Mouse (Mus musculus) R1 (cell line): ENCODE measurements around the gene Tmprss9.

Experiments
- DNase-seq: peaks from one replicate; pipeline ENCODE4 v3.0.0-alpha.2; 2018; ENCODE audit warnings: low read depth, low spot score

Tmprss9 gene

DNA sequence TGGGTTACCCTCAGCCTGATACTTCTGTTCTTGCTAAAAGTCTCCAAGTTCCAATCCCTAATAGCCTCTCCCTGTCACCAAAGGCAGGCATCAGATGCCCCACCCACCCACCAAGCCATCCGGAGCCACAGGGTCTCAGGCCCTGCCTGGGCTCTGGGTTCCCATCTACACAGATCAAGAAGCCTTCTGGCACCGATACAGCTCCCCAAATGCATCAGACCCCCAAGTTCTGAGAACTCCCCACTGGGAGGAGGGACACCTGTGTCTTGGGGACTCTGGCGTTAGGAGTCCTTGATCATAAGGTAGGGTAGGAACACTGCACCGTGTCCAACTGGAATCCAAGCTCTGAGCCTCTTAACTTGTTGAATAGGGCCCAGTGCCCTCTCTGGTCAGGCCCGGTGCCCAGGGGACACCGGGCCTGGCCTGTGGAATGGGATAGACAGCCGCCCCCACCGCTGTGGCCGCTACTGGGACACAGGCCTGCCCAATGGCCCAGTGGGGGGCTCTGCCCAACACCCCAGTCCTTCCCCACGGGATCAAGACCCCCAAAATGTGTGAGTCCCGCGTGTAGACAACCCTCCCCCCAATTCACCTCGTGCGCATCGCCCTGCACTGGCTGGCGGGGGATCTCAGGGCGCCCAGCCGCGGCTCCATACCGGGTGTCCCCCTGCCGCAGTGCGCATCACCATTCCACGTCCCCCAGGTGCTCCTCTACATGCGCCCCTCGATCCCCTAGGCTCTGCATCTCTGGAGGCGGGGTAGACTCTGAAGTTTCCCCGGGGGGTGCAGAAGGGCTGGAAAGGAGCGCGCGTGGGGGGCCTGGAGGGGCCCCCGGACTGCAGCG lies 28.3 kb upstream of the Tmprss9 start:
- DNase-seq = no peak

DNA sequence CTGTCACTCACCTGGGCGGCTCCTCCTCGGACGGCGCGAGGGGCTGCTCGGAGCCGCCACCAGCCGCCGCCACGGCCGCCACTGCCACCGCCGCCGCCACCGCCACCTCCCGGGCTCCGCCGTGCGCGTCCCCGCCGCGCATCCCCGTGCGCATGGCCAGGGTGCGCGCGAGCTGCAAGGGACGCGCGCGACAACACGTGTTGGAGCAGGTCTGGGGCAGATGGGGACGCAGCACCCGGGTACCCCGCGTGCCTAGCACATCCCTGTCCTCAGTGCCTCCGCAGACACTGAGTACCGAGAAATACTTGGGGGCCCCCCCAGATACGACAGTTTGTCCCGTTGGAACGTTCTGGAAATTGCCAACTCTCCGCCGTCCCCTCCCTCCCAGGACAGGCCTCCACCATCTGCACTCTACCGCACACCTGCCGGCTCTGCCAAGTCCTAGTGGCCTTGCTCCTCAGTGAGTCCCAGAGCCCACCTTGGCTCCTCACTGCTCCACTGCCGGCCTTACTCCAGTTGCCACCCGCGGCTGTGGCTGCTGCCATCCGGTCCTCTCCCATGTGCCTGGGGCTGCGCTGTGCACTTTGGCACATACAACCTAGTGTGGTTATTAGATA lies 27.6 kb upstream of the Tmprss9 start, which contains the start of gene Lingo3:
Gene Lingo3, minus strand, starts transcription at position 109 of the 617 bp plus-strand sequence.
- peak; percentile 42 for DNase-seq

DNA sequence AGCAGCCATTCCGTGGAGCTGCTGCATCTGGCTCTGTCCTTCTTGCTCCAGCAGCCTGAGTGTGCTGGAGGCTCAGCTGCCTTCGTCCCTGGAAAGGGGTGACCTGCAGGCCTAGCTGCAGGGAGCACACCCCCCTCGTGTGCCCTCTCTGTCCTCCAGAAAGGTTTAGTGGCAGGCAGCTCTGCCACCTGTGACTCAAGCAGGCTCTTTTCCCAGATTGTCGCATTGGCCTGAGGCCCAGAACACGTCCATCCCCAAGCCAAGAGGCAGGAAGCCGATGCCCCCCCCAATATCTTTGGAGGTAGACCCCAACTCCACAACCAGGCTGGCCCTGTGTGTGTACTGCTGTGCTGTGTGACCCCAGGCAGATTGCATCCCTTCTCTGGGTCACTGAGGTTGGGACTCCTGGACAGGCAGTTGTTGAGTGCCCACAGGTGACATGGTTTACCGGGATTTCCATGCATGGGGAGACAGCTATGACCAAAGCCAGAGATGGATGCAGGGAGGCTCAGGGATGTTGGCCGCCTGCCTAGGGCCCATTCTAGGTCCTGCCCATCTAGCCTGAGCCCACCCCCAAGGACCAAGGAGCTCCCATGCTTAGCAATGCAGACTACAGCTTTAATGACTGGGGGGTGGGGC lies 26.5 kb upstream of the Tmprss9 start:
- no peak for DNase-seq

DNA sequence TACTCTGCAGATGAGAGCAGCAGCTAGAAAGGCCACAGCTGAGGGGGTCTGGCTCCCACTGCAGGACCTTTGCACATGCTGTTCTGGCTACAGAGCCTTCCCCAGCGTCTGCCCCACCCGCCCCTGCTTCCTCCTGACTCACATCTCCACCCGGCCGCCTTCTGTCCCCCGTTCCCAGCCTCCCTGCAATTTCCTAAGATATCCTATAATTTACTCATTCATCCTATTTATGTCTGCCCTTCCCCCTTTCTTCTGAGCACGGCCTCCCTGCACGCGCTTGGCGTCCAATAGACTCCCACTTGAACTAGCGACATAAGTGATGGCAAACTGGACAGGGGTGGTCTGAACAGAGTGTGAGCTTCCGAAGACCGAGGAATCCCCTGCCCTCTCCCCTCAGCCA lies 25.9 kb upstream of the Tmprss9 start:
- no peak for DNase-seq

DNA sequence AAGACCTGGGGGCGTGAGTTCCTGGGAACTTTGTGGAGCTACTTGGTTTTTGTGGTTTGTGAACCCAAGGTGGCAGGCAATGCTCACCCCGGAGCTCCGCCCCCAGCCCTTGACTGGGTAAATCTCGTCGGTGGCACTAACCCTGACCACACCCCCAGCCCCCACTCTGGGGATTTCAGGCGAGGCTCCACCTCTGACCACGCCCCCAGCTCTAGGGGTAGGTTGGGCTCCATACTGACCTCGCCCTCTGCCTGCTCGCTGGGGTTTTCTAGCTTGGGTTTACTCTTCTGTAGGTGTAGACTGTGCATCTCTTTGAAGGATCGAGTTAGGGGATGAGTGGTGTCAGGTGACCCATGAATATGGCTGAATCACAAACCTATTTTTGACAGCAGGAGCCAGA lies 23.1 kb upstream of the Tmprss9 start:
- peak; percentile 95 for DNase-seq

DNA sequence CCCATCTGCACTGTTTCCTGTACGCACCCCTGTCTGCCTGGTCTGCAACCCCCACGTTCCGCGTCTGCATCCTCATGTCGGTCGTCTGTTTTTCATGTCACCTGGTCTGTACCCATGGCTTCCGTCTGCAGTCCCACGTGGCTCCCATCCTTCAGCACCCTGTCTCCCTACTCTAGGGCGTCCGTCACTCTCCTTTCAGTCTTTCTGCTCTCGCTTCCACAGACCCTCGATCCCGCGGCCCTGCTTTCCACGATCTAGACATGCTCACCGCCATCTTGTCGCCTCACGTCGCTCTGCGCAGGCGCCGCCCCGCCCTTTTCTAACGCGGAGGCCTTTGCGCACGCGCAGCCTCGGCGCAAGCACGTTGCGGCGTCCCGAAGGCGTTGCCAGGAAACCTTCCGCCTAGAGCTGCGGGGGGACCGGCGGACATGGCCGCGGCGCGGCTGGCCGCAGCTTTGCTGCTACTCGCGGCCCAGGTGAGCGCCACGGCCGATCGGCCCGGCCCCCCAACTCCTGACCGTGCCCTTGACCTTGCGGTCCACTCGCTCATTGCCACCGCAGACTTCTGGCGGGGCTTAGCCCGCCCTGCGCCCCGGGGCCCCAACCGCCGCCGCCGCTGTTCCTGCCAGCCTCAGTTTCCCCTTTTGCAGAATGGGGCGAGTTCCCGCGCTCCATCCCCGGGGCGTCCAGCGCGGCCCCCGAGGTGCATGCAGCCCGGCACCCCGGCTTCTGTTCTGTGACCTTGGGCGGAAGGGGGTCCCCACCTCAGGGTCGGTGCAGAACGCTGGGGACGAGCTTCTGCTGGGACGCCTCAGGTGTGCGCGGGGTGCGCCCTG lies 16.5 kb upstream of the Tmprss9 start, which contains the start of the genes Lsm7 and Sppl2b:
Gene Lsm7, minus strand, starts transcription at position 297 of the 836 bp plus-strand sequence.
Gene Sppl2b, plus strand, starts transcription at position 363 of the 836 bp plus-strand sequence.
- DNase-seq = peak; percentile 93

DNA sequence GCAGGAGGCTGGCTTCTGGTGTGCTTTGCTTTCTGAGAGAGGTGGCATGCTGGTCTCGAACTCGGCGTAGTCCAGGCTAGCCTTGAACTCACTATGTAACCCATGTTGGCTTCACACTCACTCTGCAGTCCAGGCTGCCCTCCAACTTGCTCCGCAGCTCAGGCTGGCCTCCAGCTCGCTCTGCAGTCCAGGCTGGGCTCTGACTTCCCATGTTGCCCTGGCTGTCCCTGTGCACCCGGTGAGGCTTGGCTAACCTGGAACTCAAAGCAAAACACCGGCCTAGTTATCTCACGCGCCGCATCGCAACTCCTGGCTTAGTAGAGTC lies 15.9 kb upstream of the Tmprss9 start:
- no peak for DNase-seq

DNA sequence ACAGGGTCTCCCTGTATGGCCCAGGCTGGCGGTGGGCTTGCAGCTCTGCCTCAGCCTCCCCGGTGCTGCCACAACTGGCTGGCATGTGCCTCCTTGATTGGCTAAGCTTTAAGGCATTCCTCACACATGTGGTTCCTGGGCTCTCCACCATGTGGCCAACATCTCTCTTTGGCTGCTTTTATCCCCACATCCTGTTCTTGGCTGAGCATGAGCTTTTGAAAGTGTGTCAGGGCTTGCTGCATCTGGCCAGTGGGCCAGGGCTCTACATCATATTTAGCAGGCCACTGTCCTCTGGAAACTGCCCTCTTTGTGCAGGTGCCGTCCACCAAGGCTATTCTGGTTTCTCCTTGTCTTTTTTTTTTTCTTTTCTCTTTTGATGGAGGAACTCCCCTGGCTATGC lies 15.4 kb upstream of the Tmprss9 start:
- DNase-seq = peak; percentile 42

DNA sequence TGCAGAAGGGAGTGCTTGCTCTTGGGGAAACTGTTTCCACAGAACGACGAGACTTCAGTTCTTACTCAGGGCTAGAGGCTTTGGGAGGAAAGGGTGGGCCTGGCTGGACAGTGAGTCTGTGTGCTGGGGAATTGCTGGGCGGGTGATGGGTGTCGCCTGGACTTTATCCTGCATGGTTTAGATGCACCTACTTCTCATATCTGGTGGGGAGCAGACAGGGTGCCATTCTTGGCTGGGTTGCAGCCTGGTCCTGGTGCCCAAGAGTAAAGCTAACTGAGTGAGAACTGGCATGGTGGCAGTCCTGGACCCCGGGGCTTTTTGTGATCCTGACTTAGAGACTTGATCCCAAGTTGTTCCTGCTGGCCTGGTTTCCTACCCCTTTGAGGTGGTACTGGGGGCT lies 14.7 kb upstream of the Tmprss9 start:
- no peak for DNase-seq

DNA sequence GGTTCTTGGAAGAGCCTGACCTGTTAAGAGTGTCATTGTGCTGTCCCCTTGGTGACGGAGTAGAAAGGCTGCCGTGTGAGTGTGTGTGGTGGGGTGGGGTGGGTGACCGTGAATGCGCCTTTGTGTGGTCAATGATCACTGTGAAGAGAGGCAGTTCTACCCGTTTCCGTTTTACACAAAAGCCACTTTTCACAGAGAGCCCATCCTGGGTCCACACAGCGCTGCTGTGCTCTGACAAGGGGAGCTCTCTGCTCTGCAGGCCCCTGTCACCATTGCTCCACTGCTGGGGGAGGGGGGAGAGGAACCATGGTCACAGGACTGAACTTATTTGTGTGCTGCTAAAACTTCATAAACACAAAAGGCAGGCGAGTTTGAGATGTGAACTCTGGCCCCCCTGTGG lies 14.3 kb upstream of the Tmprss9 start:
- DNase-seq = no peak

DNA sequence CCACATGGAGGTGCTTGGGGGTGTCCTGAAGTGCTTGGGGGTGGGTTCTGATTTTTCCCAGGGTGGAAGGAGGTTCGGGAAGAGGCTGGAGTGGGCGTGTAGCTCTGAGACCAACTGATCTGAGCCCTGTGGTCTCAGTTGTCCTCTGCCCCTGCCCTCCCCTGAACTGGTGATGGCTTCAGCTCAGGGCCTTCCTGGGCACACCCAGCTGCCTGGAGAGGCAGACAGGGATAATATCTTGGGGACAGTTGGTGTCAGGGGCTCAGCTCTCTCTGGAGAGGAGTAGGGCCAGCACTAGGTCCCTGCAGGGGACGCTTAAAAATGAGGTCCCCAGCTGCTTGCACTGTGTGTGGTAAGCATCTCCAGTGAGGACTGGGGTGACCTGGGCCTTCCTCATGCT lies 13.8 kb upstream of the Tmprss9 start:
- DNase-seq = no peak

DNA sequence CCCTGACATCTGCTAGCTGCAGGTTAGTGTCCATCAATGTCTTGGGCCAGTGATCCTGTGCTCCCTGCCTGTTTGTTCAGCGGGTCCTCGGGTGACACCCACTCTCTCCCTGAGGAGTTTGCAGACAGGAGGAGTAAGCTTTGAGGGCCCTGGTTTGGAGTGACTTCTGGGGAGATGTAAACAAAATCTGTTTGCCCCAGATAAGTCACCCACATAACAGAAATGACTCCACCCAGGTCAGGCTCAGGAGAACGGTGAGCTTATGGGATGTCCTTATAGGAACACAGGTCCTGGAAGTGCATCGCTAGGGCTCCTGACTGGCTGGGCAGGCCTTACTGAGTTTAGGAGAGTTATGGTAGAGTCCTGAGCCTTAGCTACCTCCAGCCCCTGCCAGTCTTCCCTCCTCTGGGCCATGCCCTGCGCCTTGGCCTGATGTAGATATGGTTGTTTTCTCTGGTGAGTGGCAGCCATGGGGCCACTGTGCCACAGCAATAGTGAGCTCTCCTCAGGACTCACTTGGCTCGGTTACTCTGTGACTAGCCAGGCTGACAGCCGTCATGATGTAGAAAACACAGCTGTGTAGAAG lies 13.2 kb upstream of the Tmprss9 start:
- no peak for DNase-seq

DNA sequence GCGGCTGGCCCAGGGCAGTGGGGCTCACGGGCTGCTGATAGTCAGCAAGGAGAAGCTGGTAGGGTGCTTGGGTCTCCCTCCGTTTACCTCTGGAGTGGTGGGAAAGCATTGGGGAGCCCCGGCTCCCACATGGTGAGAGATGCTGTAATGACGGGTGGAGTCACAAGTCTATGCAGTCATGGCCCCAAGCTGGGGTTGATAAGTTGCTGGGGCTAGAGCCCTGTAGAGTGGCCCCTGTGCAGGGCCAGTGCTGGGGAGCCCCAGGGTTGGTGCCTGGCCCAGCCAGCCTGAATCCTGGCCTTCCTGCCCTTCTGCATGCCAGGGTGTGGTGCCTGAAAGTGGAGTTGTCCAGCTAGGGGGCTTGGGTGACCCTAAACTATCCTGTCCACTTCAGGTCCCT lies 9.3 kb upstream of the Tmprss9 start:
- no peak for DNase-seq

DNA sequence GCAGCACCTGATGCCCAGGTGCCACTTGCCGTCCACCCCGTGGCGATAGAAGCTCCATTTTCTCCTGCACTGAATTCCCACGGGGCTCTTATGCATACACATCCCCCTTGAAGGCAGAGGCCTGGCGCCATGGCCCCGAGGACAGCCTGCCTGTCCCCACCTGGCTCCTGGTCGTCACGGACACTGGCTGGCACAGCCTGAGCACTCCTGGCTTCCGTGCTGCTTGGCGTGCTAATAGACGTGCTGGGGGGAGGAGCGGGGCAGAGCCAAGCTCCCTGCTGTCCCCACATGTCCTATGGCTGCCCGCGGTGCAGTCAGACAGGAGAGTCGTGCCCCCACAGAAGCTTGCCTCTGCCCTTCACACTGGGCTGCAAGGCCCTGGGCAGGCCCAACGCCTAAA lies 7.2 kb upstream of the Tmprss9 start:
- no peak for DNase-seq

DNA sequence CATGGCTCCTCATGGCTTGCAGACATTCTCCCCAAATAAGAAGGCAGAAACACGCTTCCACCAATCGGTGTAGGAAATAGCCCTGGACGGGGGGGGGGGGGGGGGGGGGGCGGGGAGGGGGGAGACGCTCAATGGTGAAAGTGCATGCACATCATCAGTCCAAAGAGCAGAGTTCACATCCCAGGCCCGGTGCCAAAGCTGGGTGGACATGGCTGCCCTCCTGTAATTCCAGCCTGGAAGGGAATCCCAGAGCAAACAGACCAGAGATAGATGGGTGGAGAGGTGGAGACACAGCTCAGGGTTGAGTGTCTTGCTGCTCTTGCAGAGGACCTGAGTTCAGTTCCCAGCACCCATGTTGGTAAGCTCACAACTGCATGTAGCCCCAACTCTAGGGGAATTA lies 655 bp upstream of the Tmprss9 start:
- no peak for DNase-seq

DNA sequence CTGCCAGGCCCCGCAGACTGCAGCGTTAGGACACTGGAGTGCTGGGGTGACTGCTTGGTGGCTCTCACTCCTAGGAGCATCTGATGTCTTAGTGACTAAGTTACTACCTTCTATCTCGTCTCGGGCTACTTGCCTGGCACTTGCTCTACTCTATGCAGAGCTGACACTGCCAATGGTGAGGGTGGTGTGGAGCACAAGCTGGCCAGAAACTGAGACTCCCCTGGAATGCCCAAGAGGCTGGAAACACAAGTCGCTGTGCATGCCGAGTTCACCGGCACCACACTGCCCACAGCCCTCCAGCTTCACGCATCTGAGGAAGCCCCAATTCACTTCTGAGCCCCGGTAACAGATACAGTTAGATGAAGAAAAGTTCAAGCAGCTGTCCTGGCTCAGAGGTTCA lies 2.4 kb downstream of the Tmprss9 start:
- no peak for DNase-seq

DNA sequence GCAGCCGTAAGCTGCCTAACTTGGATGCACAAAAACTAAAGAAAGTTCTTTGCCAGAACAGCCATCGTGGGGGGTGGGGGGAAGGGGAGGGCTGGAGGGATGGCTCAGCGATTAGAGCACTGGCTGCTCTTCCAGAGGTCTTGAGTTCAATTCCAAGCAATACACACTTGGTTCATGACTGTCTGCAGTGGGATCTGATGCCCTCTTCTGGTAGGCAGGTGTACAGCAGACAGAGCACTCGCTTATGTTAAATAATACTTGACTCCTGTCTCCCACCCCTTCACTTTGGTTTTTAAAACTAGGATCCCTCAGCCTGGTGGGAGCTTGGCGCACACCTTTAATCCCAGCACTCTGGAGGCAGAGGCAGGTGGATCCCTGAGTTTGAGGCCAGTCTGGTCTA lies 4.4 kb downstream of the Tmprss9 start:
- peak; percentile 76 for DNase-seq

DNA sequence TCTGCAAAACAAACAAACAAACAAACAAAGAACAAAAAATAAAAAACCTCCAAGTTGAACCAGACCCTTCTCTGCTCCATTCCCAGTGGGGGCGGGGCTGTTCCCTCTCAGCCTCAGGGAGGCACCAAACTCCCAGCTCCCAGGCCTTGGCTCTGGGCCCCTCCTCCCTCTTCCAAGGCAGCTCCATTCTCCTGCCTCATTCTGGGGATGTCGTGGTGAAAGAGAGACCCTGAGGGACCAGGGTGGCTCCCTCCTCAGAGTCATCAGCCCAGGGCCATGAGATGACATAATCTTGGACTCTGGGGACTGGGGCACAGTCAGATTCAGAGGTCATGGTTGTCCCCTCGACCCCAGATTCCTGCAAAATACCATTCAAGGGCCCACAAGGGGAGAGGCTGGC lies 4.9 kb downstream of the Tmprss9 start:
- no peak for DNase-seq

DNA sequence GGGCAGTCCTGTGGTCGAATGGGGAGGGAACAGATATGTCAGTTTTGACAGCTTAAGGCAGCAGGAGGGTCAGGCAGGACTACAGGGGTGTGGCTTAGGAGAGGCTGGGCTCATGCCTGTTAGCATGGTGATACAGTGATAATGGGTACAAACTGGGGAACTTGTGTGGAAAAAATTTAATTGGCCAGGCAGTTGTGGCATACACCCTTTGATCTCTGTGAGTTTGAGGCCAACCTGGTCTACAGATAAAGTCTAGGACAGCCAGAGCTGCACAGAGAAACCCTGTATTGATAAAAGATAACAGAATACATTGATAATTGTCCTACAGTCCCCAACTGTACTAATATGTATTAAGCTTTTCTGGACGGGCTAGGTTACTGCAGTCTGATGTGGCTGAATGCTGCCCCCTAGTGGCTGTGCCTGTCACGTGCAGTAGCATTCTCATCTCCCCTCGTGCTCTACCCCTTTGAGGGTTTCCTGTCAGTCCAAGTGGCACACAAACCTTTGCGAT lies 8.5 kb downstream of the Tmprss9 start:
- DNase-seq = peak; percentile 85

DNA sequence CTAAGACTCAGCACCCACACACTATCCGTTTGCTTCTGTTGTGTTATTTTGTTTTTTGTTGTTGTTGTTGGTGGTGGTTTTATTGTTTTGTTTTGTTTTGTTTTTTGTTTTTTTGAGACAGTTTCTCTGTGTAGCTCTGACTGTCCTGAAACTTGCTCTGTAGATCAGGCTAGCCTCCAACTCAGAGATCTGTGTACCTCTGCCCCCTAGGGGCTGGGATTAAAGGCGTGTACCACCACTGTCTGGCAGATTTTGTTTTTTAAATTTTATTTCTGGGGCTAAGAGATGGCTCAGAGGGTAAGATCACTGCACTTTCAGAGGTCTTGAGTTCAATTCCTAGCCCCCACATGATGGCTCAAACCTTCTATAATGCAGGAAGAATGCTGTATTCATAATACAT lies 9.3 kb downstream of the Tmprss9 start:
- peak; percentile 55 for DNase-seq

DNA sequence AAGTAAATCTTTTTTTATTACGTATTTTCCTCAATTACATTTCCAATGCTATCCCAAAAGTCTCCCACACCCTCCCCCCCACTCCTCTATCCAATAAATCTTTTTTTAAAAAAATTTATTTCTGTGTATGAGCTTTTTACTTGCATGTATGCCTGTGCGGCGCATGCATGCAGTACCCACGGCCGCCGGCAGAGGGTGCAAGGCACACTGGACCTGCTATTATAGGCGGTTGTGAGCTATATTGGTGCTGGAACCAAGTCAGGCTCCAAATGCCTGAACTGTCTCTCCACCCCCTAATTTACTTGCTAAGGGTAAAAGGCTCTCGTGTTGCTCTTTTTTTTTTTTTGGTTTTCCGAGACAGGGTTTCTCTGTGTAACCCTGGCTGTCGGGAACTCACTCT lies 9.7 kb downstream of the Tmprss9 start:
- peak; percentile 78 for DNase-seq
